Mouse (Mus musculus) megakaryocyte, embryonic 14.5 days (primary cell): ENCODE results near the gene Itln1. TPM values are rescaled to one million over a fixed set of nuclear protein-coding genes. Genes with fewer than 3 reads are reported as not detected.
"Not testable (repeated sequence)": the region's sequence is repeated elsewhere in the genome, so short reads cannot be mapped to it uniquely, and the experiment has no call there.

Source experiments
- H3K27me3 ChIP-seq: replicated peaks from 2 replicates; pipeline ENCODE3; 2012; ENCODE audit warnings: inconsistent platforms
- H3K36me3 ChIP-seq: replicated peaks from 2 replicates; pipeline ENCODE3; 2012; ENCODE audit warnings: low read length, inconsistent platforms, mixed read lengths
- H3K4me1 ChIP-seq: 2 replicates; pipeline ENCODE4 v1.6.1; 2012; ENCODE audit warnings: inconsistent platforms
- H3K4me3 ChIP-seq: replicated peaks from 2 replicates; pipeline ENCODE3; 2012; ENCODE audit warnings: moderate library complexity, mild to moderate bottlenecking, inconsistent platforms
- H3K9me3 ChIP-seq: 2 replicates; pipeline ENCODE4 v1.6.1; 2012; ENCODE audit warnings: inconsistent platforms
- FLI1 ChIP-seq: IDR thresholded peaks from 2 replicates; pipeline ENCODE4 v1.6.1; 2012; ENCODE audit warnings: low read length, inconsistent platforms, mixed read lengths
- GATA1 ChIP-seq: IDR thresholded peaks from 3 replicates; pipeline ENCODE4 v1.6.1; 2012; ENCODE audit warnings: mixed read lengths, low read length, inconsistent platforms, borderline replicate concordance
- polyA plus RNA-seq: library from polyadenylated mRNA; stranded (reverse); fragments of >175 nt; gene quantifications from 2 replicates; pipeline ENCODE4 v1.2.3, GENCODE M21; 2012; ENCODE audit warnings: low replicate concordance; ENCODE audit not compliant: insufficient read depth

Gene Itln1
- polyA plus RNA-seq, 1 experiment: 0.94 TPM

DNA sequence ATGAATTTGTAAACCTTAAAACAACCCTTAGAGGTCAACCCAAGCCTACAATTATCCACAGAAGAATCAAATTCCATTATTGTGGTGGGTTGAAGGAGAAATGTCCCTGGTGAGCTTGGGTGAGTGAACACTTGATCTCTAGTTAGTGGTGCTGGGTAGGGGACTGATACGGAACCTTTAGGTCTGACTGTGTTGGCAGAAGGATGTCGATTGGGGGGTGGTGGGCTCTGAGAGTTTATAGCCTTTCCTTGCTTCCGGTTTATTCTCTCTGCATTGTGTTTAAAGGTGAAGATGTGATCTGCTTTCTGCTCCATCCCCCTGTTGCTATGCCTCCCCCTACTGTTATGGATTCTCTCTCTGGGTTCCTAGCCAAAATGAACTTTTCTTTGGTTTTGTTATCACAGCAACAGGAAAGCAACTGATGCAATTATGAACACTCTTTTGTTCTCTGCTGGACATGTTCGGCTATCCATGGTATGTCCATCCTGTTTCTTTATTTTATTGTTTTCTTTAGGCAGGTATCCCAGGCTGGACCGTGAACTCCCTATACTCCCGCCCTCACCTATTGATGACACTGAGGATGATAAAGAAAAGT lies 34.0 kb downstream of the Itln1 start:
- peak overlapping the region; percentile 34 for H3K4me3 ChIP-seq
- no peaks in the 10 kb centered on the region for H3K36me3 ChIP-seq
- no peaks in the 10 kb centered on the region for H3K27me3 ChIP-seq
- H3K9me3 ChIP-seq: no peaks in the 10 kb centered on the region
- H3K4me1 ChIP-seq: peaks cover 39% of the 10 kb centered on the region
- TF ChIP-seq GATA1: no peak
- TF ChIP-seq FLI1: no peak

GRCm38 (mm10) chr1:171499856-171500255 lies 35.2 kb downstream of the Itln1 start:
- no peak for TF ChIP-seq GATA1
- TF ChIP-seq FLI1: no peak
- Histone ChIP-seq H3K9me3 (no peaks in the 10 kb centered on the region), H3K4me1 (peaks cover 33% of the 10 kb centered on the region), H3K4me3 (no peak overlapping the region), H3K36me3 (no peaks in the 10 kb centered on the region), H3K27me3 (no peaks in the 10 kb centered on the region)

- Histone ChIP-seq H3K27me3 (no peaks in the 10 kb centered on the region), H3K4me1 (peaks cover 22% of the 10 kb centered on the region), H3K9me3 (no peaks in the 10 kb centered on the region), H3K36me3 (no peaks in the 10 kb centered on the region), H3K4me3 (no peak overlapping the region)
- TF ChIP-seq GATA1: no peak
- no peak for TF ChIP-seq FLI1
These were observed 39.7 kb downstream of the Itln1 start for GRCm38 (mm10) chr1:171495371-171495770.

- Histone ChIP-seq H3K4me3 (no peak overlapping the region), H3K27me3 (no peaks in the 10 kb centered on the region), H3K36me3 (no peaks in the 10 kb centered on the region), H3K4me1 (peaks cover 18% of the 10 kb centered on the region; the same call in 1 of the 2 replicates), H3K9me3 (no peaks in the 10 kb centered on the region)
- TF ChIP-seq FLI1 (no peak), GATA1 (no peak)
These were observed 40.9 kb downstream of the Itln1 start for GRCm38 (mm10) chr1:171494241-171494640.

DNA sequence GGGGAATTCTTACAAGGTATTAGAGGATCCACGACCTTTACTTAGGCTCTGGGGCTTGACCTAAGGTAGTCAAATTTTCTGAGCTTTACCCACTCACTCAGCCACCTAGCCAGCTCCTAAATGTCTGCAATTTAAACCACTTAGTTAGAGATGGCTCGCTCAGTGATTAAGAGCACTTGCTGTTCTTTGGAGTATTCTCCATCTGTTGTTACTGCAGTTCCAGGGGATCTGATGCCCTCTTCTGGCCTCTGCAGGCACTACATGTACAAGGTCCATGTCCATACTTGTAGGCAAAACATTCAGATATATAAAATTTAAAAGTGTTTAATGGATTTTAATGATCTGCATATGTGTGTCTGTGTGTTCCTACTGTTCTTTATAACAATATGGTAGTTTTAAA lies 56.1 kb downstream of the Itln1 start:
- Histone ChIP-seq H3K36me3 (no peaks in the 10 kb centered on the region), H3K4me3 (no peak overlapping the region), H3K9me3 (no peaks in the 10 kb centered on the region), H3K27me3 (no peaks in the 10 kb centered on the region), H3K4me1 (peaks cover 17% of the 10 kb centered on the region)
- TF ChIP-seq GATA1 (no peak), FLI1 (no peak)

DNA sequence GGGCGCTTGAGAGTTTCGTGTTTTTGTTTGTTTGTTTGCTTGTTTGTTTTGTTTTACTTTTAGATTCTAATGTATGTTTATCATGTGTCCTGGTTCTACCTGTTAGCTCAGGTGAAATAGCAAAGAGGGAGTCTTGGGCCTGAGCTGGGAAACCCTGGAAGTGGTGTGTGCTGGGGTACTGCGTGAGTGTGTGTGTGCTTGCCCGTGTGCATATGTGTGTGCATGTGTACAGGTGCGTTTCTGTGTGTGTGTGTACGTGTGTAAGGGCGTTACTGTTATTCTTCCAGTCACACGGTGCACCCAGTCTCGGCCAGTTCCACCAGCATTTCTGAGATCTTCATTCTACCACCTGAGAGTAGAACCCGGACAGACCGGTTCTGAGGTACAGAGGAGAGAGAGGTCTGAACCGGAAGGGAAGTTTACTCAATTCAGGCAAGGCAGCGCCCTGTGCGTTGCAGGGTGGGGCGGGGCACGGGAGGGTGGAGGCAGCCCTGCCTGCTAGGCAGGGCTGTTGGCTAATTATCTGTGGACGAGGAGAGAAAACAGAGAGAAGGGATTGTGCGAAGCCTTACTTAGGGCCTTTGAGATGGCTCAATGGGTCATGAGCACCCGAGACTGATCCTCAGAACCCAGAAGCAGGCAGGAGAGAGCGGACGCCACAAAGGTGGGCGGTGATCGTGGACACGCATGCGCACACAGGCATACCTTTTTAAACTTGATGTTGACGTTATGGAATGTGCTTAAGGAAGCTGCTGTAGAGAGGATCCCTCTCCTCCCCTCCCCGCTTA lies 57.1 kb downstream of the Itln1 start:
- Histone ChIP-seq H3K4me3 (peak overlapping the region; percentile 87), H3K9me3 (no peaks in the 10 kb centered on the region), H3K36me3 (no peaks in the 10 kb centered on the region), H3K4me1 (peaks cover 23% of the 10 kb centered on the region), H3K27me3 (no peaks in the 10 kb centered on the region)
- TF ChIP-seq GATA1 (no peak), FLI1 (no peak)

- no peak for TF ChIP-seq GATA1
- no peak for TF ChIP-seq FLI1
- Histone ChIP-seq H3K4me1 (peaks cover 26% of the 10 kb centered on the region), H3K9me3 (no peaks in the 10 kb centered on the region), H3K4me3 (no peak overlapping the region), H3K27me3 (no peaks in the 10 kb centered on the region), H3K36me3 (no peaks in the 10 kb centered on the region)
These were observed 58.0 kb downstream of the Itln1 start for GRCm38 (mm10) chr1:171477123-171477522.

DNA sequence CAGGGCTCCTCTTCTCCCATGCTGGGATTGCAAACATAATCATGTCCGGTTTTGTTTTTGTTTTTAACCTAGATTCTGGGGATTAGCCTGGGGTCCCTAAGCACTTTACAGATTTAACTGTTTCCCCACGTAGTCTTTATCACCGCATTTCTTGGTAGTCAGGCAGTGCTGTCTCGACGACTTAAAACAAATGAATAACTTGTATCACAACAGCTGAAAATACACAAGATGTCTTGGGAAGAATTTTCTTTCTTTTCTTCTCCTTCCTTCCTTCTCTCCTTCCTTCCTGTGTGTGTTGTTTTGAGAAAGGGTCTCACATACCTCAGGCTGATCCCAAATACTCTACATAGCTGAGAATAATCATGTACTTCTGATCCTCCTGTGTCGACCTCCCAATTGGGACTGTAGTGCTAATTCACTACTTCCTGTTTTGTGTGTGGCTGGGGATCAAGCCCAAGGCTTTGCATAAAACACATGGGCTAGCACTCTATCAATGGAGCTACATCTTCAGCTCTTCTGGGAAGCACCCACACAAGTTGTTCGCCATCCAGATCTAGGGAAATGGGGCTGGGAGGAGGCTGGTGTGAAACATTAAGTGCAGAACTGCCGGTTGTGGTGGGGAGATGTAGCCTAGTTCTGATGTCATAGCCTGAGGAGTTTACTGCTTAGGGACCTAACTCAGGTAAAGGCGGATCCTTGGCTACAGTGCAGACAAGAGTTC lies 61.0 kb downstream of the Itln1 start:
- Histone ChIP-seq H3K9me3 (no peaks in the 10 kb centered on the region), H3K4me3 (peak overlapping the region; percentile 42)
- TF ChIP-seq GATA1 (no peak), FLI1 (no peak)

GRCm38 (mm10) chr1:171473506-171473905 lies 61.6 kb downstream of the Itln1 start:
- Histone ChIP-seq H3K27me3 (no peaks in the 10 kb centered on the region), H3K36me3 (no peaks in the 10 kb centered on the region), H3K4me1 (peaks cover 52% of the 10 kb centered on the region), H3K9me3 (no peaks in the 10 kb centered on the region), H3K4me3 (no peak overlapping the region)
- TF ChIP-seq FLI1: no peak
- TF ChIP-seq GATA1: no peak

More for the DNA sequence above, 61.0 kb downstream of the Itln1 start:
- Histone ChIP-seq H3K4me1 (peaks cover 51% of the 10 kb centered on the region), H3K36me3 (no peaks in the 10 kb centered on the region), H3K27me3 (no peaks in the 10 kb centered on the region)

GRCm38 (mm10) chr1:171471941-171472340 lies 63.2 kb downstream of the Itln1 start:
- not testable (repeated sequence) for H3K36me3 ChIP-seq, H3K9me3 ChIP-seq, H3K4me3 ChIP-seq, H3K27me3 ChIP-seq
- peaks cover 45% of the 10 kb centered on the region for H3K4me1 ChIP-seq
